Mouse (Mus musculus) left cerebral cortex, postnatal 14 days (tissue): ENCODE data around the gene Slc22a14. TPM values are rescaled to one million over a fixed set of nuclear protein-coding genes. Genes with fewer than 3 reads are reported as not detected.

Source experiments
- total RNA-seq, 2 experiments: library from RNA; stranded (reverse); gene quantifications; 2 replicates each; pipeline ENCODE4 v1.2.3; 2021

Slc22a14 gene
- total RNA-seq, 2 experiments from 2014 or later: not detected

Other genes with a start within 250 kb of the Slc22a14 start
- gene Acaa1b, start 208.5 kb downstream of the Slc22a14 start, total RNA-seq: 1 to 10 TPM; 1.2 to 2.2 TPM
- gene Gm47289, start 206.4 kb downstream of the Slc22a14 start, total RNA-seq: not detected
- gene Slc22a13, start 156.5 kb downstream of the Slc22a14 start, total RNA-seq: under 1 TPM in 1 of 2 experiments, not detected in 1; 0.19 TPM
- gene Oxsr1, start 43.1 kb downstream of the Slc22a14 start, total RNA-seq: 10 to 100 TPM; 33.2 to 36.4 TPM
- gene Acaa1a, start 25.9 kb downstream of the Slc22a14 start, total RNA-seq: 10 to 100 TPM; 67.2 to 73.8 TPM
- gene Myd88, start 24.1 kb downstream of the Slc22a14 start, total RNA-seq: 1 to 10 TPM; 5.5 to 5.8 TPM
- 1 to 10 TPM; 3.8 to 3.9 TPM for gene Xylb, start 8.2 kb downstream of the Slc22a14 start, total RNA-seq
- gene Acvr2b, start 36.6 kb upstream of the Slc22a14 start, total RNA-seq: 10 to 100 TPM; 12.7 to 14.6 TPM
- 10 to 100 TPM; 23.8 to 24.7 TPM for gene Exog, start 79.4 kb upstream of the Slc22a14 start, total RNA-seq
- 1 to 10 TPM; 1.9 to 3.0 TPM for gene Scn5a, start 213.5 kb upstream of the Slc22a14 start, total RNA-seq